Mouse (Mus musculus) heart, adult 2 months (tissue): ENCODE results near the gene Zfp408.

Experiments
- CTCF ChIP-seq: fragments of 200-600 bp; IDR thresholded peaks from 2 replicates; pipeline ENCODE4 v1.8.1; 2022; ENCODE audit warnings: antibody characterized with exemption, mild to moderate bottlenecking, moderate library complexity
- EP300 ChIP-seq: fragments of 200-500 bp; IDR thresholded peaks from 2 replicates; pipeline ENCODE4 v1.6.1; 2011; ENCODE audit warnings: low read depth, low read length, control low read depth; ENCODE audit not compliant: insufficient read depth
- POLR2A ChIP-seq: fragments of 200-500 bp; IDR thresholded peaks from 2 replicates; pipeline ENCODE4 v1.6.1; 2011; ENCODE audit warnings: mild to moderate bottlenecking, low read depth, low read length, control low read depth; ENCODE audit not compliant: insufficient read depth

DNA sequence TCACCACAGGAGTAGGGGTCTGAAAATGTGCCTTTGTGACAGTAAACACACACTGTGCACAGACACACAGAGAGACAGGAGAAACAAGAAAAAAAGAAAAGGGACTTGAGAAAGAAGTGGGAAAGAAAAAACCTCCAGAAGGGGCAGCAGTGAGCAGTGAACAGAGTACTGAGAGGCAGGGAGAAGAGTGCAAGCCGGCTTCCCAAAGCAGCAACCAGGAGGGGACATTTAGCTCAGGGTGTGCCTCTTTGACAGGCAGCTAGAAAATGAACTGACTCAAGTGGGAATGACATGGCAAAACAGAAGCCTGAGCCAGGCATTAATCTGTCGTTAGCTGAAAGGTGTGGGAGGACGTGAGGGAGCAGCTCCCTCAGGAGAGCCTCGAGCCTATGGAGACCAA, 33.3 kb upstream of the Zfp408 start:
- TF ChIP-seq POLR2A = no peak
- TF ChIP-seq CTCF = peak; percentile 73
- TF ChIP-seq EP300 = no peak
